Mouse (Mus musculus): ENCODE results near the gene Olfr196.
"Not testable (repeated sequence)": the region's sequence is repeated elsewhere in the genome, so short reads cannot be mapped to it uniquely, and the experiment has no call there.

Gene Olfr196

GRCm38 (mm10) chr16:59170354-59170753 lies at the start of gene Olfr196:
TSS of gene Olfr196 (minus strand) at chr16:59170454.
- H3K36me3 ChIP-seq (ENCODE audit: control insufficient read depth, insufficient read depth, low read length, poor library complexity, severe bottlenecking), result no peaks in the 10 kb centered on the region
- no peak for DNase-seq (ENCODE audit: low read depth, low spot score)
- H3K27me3 ChIP-seq (ENCODE audit: control insufficient read depth, insufficient read depth, low read length, poor library complexity, severe bottlenecking), result no peaks in the 10 kb centered on the region

- not testable (repeated sequence) for H3K36me3 ChIP-seq (ENCODE audit: control insufficient read depth, insufficient read depth, low read length, poor library complexity, severe bottlenecking); H3K27me3 ChIP-seq (ENCODE audit: control insufficient read depth, insufficient read depth, low read length, poor library complexity, severe bottlenecking); DNase-seq (ENCODE audit: low read depth, low spot score)
Observed at GRCm38 (mm10) chr16:59219667-59220066, 49.4 kb upstream of the Olfr196 start, which contains the start of gene Olfr199. TSS of gene Olfr199 (minus strand) at chr16:59219767.

DNA sequence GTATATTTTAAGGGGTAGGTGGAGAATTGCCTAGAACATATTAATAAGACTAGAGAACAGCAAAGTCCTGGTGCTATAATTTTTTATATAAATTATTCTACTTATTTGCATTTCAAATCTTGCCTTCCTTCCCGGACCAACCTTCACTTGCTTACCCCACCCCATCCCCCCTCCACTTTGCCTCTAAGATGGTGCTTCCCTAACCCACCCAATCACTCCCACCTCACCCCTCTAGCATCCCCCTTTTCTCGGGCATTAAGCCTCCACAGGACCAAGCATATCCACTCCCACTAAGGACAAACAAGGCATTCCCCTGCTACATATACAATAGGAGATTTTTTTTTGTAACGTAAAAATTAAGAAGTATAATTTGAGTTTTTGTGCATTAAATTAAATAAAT lies 47.6 kb upstream of the Olfr196 start:
- H3K36me3 ChIP-seq (ENCODE audit: control insufficient read depth, insufficient read depth, low read length, poor library complexity, severe bottlenecking); DNase-seq (ENCODE audit: low read depth, low spot score): not testable (repeated sequence)

DNA sequence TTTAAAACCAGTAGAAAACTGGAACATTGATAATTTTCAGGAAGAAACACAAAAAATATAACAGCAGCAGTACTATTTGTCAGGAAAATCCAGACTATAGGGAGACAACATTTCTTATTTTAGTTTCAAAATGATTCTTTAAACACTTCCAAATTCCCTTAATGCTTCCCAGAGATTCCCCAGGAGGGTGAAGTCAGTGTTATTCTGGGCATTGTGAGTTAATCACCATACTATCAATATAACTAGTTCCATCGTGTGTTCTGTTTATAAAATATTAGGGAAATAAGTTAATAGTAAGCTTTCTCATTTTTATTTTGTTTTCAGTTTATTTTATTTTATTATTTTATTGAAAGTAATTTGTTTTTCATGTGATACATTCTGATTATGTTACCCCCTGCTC lies 33.2 kb upstream of the Olfr196 start, which contains the start of gene Olfr198:
Olfr198 (minus strand) TSS at position 101 of the 400 bp plus-strand sequence.
- not testable (repeated sequence) for DNase-seq (ENCODE audit: low read depth, low spot score); H3K27me3 ChIP-seq (ENCODE audit: control insufficient read depth, insufficient read depth, low read length, poor library complexity, severe bottlenecking); H3K36me3 ChIP-seq (ENCODE audit: control insufficient read depth, insufficient read depth, low read length, poor library complexity, severe bottlenecking)

More for the DNA sequence above, 47.6 kb upstream of the Olfr196 start:
- H3K27me3 ChIP-seq (ENCODE audit: control insufficient read depth, insufficient read depth, low read length, poor library complexity, severe bottlenecking), result not testable (repeated sequence)

GRCm38 (mm10) chr16:59151996-59152395 lies 18.3 kb downstream of the Olfr196 start:
- no peak for DNase-seq (ENCODE audit: low read depth, low spot score)
- Histone ChIP-seq H3K27me3 (ENCODE audit: control insufficient read depth, insufficient read depth, low read length, poor library complexity, severe bottlenecking) (no peaks in the 10 kb centered on the region), H3K36me3 (ENCODE audit: control insufficient read depth, insufficient read depth, low read length, poor library complexity, severe bottlenecking) (no peaks in the 10 kb centered on the region)

DNA sequence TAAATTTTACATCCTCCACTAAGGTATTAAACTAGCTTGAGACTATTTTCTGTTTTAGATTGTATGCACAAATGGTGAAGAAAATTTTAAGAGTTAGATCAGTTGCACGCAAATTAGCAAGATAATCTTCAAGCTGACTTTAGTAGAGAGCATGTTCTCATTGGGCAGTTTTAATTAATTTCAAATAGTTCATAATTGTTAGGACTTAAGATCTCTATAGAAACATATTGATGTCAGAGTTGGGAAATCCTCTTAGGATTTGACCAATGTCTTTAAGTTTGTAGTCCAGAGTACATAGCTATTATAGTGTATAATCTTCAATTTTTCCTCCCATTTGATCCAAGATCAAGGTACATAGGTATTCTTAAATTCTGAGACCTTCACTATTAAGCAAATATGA lies 23.5 kb downstream of the Olfr196 start, which contains the start of gene Olfr195:
Olfr195 (plus strand) TSS at position 301 of the 400 bp plus-strand sequence.
- H3K36me3 ChIP-seq (ENCODE audit: control insufficient read depth, insufficient read depth, low read length, poor library complexity, severe bottlenecking), result no peaks in the 10 kb centered on the region
- H3K27me3 ChIP-seq (ENCODE audit: control insufficient read depth, insufficient read depth, low read length, poor library complexity, severe bottlenecking), result no peaks in the 10 kb centered on the region
- DNase-seq (ENCODE audit: low read depth, low spot score), result no peak

DNA sequence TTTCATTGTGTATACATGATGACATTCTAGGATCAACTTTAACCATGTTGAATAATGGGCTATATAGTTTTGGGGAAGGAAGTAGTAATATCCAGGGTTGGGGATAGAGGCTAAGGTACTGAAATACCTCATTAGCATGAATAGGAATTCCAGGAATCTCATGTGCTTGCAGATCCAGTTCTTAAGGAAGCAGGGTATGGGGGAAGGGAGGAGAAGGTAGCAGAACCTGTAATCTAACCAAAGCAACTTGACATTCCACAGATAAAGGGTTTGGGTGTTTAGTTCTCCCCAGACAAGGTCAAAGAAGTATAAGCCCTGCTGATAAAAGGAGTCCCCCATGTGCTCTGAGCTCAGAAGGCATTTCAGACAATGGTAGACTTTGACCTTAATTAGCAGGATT lies 29.1 kb downstream of the Olfr196 start:
- no peak for DNase-seq (ENCODE audit: low read depth, low spot score)
- H3K36me3 ChIP-seq (ENCODE audit: control insufficient read depth, insufficient read depth, low read length, poor library complexity, severe bottlenecking), result no peaks in the 10 kb centered on the region
- no peaks in the 10 kb centered on the region for H3K27me3 ChIP-seq (ENCODE audit: control insufficient read depth, insufficient read depth, low read length, poor library complexity, severe bottlenecking)

DNA sequence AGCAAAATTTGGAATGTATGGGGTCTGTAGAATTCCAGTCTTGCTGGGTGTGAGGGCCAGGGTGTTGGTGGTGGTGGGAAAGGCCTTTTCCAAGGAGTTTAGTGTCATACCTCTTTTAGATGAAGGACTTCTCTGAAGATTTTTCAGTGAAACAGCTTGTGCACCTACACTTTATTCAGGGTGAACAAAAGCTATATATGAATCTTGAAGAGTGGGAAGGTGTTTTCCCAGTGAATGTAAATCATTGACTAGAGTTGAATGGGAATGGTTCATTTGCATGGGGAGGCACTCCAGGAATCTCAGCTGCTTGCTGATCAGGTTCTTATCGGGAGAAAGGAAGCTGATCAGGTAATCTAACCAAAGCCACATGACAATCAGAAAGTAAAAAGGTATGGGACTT lies 39.5 kb downstream of the Olfr196 start:
- no peaks in the 10 kb centered on the region for H3K27me3 ChIP-seq (ENCODE audit: control insufficient read depth, insufficient read depth, low read length, poor library complexity, severe bottlenecking)
- H3K36me3 ChIP-seq (ENCODE audit: control insufficient read depth, insufficient read depth, low read length, poor library complexity, severe bottlenecking), result no peaks in the 10 kb centered on the region
- no peak for DNase-seq (ENCODE audit: low read depth, low spot score)

DNA sequence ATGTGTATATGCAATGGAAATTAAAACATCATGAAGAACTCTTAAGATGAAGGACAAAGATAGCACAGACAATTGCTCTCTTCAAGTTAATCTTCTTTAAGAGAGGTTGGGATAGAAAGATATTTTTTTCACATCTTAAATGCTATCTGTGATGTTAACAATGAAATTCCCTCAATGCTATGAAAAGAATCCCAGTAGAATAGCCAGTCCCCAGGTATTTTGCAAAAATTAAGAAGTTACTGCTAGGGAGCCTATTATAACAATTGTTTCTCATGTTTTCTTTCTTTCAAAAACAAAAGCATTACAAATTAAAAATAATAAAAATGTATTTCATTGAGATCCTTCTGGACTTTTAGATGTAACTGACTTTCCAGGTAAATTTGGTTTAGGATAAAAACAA lies 49.3 kb downstream of the Olfr196 start, which contains the start of gene Olfr194:
Olfr194 (minus strand) TSS at position 101 of the 400 bp plus-strand sequence.
- H3K27me3 ChIP-seq (ENCODE audit: control insufficient read depth, insufficient read depth, low read length, poor library complexity, severe bottlenecking), result no peaks in the 10 kb centered on the region
- no peaks in the 10 kb centered on the region for H3K36me3 ChIP-seq (ENCODE audit: control insufficient read depth, insufficient read depth, low read length, poor library complexity, severe bottlenecking)
- DNase-seq (ENCODE audit: low read depth, low spot score), result no peak
